8 mouse cellular contexts compared by ENCODE assay signal in genomic region chr8:4237814-4238433, GRCm38 (mm10). TPM values are rescaled to one million over a fixed set of nuclear protein-coding genes. Genes with fewer than 3 reads are reported as not detected.
DNase-seq lines count a peak whose midpoint lies in the region; ATAC-seq lines count a peak whose summit lies in the region.

No protein-coding gene starts in this region.

- H3K9ac ChIP-seq in heart, embryonic 12.5 days = peak overlapping the region; percentile 79
- peak overlapping the region; percentile 90 for H3K9ac ChIP-seq in liver, embryonic 11.5 days (ENCODE audit: low read depth, low read length)
- H3K9ac ChIP-seq in neural tube, embryonic 14.5 days (replicated peaks; ENCODE audit: low read depth, low read length) = peak overlapping the region; percentile 54

- H3K27me3 ChIP-seq in heart, embryonic 12.5 days (replicated peaks) = peaks cover 15% of the 10 kb centered on the region
- H3K27me3 ChIP-seq in liver, embryonic 11.5 days (replicated peaks; ENCODE audit: control insufficient read depth, insufficient read depth, low read length) = no peaks in the 10 kb centered on the region
- no peaks in the 10 kb centered on the region for H3K27me3 ChIP-seq in neural tube, embryonic 14.5 days (ENCODE audit: control insufficient read depth, insufficient read depth, low read length)

- no peak for DNase-seq in heart, postnatal 36 days
- DNase-seq in heart, postnatal 14 days = peak; percentile 29 to 40
- peak; percentile 74 for DNase-seq in liver, embryonic 11.5 days (ENCODE audit: low spot score)
- DNase-seq in spleen, adult 18-20 months = no peak
- no peak for DNase-seq in retina, postnatal 1 day

- H3K4me3 ChIP-seq in heart, embryonic 12.5 days = peak overlapping the region; percentile 65
- peak overlapping the region; percentile 65 for H3K4me3 ChIP-seq in brown adipose tissue, adult 24 weeks (ENCODE audit: insufficient read depth, low read depth, low read length)
- peak overlapping the region; percentile 69 for H3K4me3 ChIP-seq in liver, embryonic 11.5 days (ENCODE audit: low read depth, low read length)
- peak overlapping the region; percentile 52 for H3K4me3 ChIP-seq in neural tube, embryonic 14.5 days (ENCODE audit: low read depth, low read length)

- H3K27ac ChIP-seq in heart, embryonic 12.5 days (ENCODE audit: poor library complexity, severe bottlenecking) = peak overlapping the region; percentile 89
- H3K27ac ChIP-seq in brown adipose tissue, adult 24 weeks (replicated peaks; ENCODE audit: low read depth, low read length) = peak overlapping the region; percentile 89
- peak overlapping the region; percentile 95 for H3K27ac ChIP-seq in liver, embryonic 11.5 days (ENCODE audit: low read depth, low read length)
- peak overlapping the region; percentile 91 for H3K27ac ChIP-seq in neural tube, embryonic 14.5 days (ENCODE audit: low read depth, low read length)

- H3K4me1 ChIP-seq in heart, embryonic 12.5 days (replicated peaks) = peaks cover 23% of the 10 kb centered on the region
- peaks cover 5% of the 10 kb centered on the region for H3K4me1 ChIP-seq in brown adipose tissue, adult 24 weeks (ENCODE audit: control insufficient read depth, insufficient read depth, insufficient read length, low read length)
- peaks cover 15% of the 10 kb centered on the region for H3K4me1 ChIP-seq in liver, embryonic 11.5 days (replicated peaks; ENCODE audit: control insufficient read depth, insufficient read depth, low read length)
- H3K4me1 ChIP-seq in neural tube, embryonic 14.5 days (ENCODE audit: control insufficient read depth, insufficient read depth, low read length) = peaks cover 24% of the 10 kb centered on the region

- H3K4me2 ChIP-seq in heart, embryonic 12.5 days = peak overlapping the region; percentile 76
- peak overlapping the region; percentile 80 for H3K4me2 ChIP-seq in liver, embryonic 11.5 days
- H3K4me2 ChIP-seq in neural tube, embryonic 14.5 days (ENCODE audit: low read depth, low read length) = peak overlapping the region; percentile 65

- H3K9me3 ChIP-seq in heart, embryonic 12.5 days (replicated peaks) = no peaks in the 10 kb centered on the region
- H3K9me3 ChIP-seq in liver, embryonic 11.5 days (ENCODE audit: control insufficient read depth, low read length) = no peaks in the 10 kb centered on the region
- no peaks in the 10 kb centered on the region for H3K9me3 ChIP-seq in neural tube, embryonic 14.5 days (ENCODE audit: control insufficient read depth, low read length)

- 15% methylated on average over 15 of the region's 15 CpGs for WGBS in heart, embryonic 12.5 days
- 19% methylated on average over 15 of the region's 15 CpGs for WGBS in liver, embryonic 11.5 days
- 20% methylated on average over 15 of the region's 15 CpGs for WGBS in neural tube, embryonic 14.5 days

- peaks cover 21% of the 10 kb centered on the region for H3K36me3 ChIP-seq in heart, embryonic 12.5 days
- peaks cover 2% of the 10 kb centered on the region; the same call in 1 of the 2 replicates for H3K36me3 ChIP-seq in liver, embryonic 11.5 days (ENCODE audit: control insufficient read depth, insufficient read depth, low read length)
- H3K36me3 ChIP-seq in neural tube, embryonic 14.5 days (ENCODE audit: control insufficient read depth, insufficient read depth, low read length) = peaks cover 3% of the 10 kb centered on the region; the same call in 1 of the 2 replicates

- no peak; the same call in 1 of the 2 replicates for ATAC-seq in heart, embryonic 12.5 days (ENCODE audit: insufficient number of reproducible peaks, low FRiP score)
- ATAC-seq in liver, embryonic 11.5 days (replicated peaks; ENCODE audit: low FRiP score) = no peak
- no peak; the same call in 1 of the 2 replicates for ATAC-seq in neural tube, embryonic 14.5 days (ENCODE audit: low read depth)

- intact Hi-C loops in heart, postnatal 36 days (cut with DNase I) = loop anchor here (2.0 kb wide), 1 partner anchor 15 kb away; the partner anchor contains the start of gene Snapc2
- intact Hi-C loops in heart, postnatal 14 days (cut with DNase I) = loop anchor here (5.0 to 10.0 kb wide), 2 partner anchors 46 to 437 kb away; no protein-coding TSS in a partner anchor

RNA-seq across cellular contexts. Expression of gene Map2k7, which starts 0.6 kb away (rescaled TPM):
- 28.7 and 32.2 TPM in 2 replicates for polyA plus RNA-seq in heart, embryonic 12.5 days (2016; fragmentation: Nextera tagmentation; extraction: Ambion mirVana)
- 10 to 100 TPM; 79.7 to 80.8 TPM for total RNA-seq in heart, postnatal 36 days (2021)
- polyA plus RNA-seq in brown adipose tissue, adult 24 weeks (2012; ENCODE audit: insufficient read depth, insufficient read length, missing spikeins) = 29.3 and 35.9 TPM in 2 replicates
- 10 to 100 TPM; 59.2 to 69.6 TPM for total RNA-seq in heart, postnatal 14 days (2021)
- polyA plus RNA-seq in liver, embryonic 11.5 days (2014; fragmentation: Nextera tagmentation; extraction: Ambion mirVana) = 11.8 and 13.9 TPM in 2 replicates
- polyA plus RNA-seq in neural tube, embryonic 14.5 days (2014; fragmentation: Nextera tagmentation; extraction: Ambion mirVana) = 17.4 and 22.1 TPM in 2 replicates

RNA-seq across cellular contexts. Expression of gene Gm49320, which starts 0.7 kb away (rescaled TPM):
- polyA plus RNA-seq in heart, embryonic 12.5 days (2016; fragmentation: Nextera tagmentation; extraction: Ambion mirVana) = 0.58 TPM in 1 of 2 replicates, not detected in the other
- total RNA-seq in heart, postnatal 36 days (2021) = under 1 TPM in 1 of 2 experiments, not detected in 1; 0.44 TPM
- not detected in 2 replicates for polyA plus RNA-seq in brown adipose tissue, adult 24 weeks (2012; ENCODE audit: insufficient read depth, insufficient read length, missing spikeins)
- under 1 TPM in 1 of 2 experiments, not detected in 1; 0.38 TPM for total RNA-seq in heart, postnatal 14 days (2021)
- polyA plus RNA-seq in liver, embryonic 11.5 days (2014; fragmentation: Nextera tagmentation; extraction: Ambion mirVana) = 0.21 and 0.74 TPM in 2 replicates
- 0.89 and 1.3 TPM in 2 replicates for polyA plus RNA-seq in neural tube, embryonic 14.5 days (2014; fragmentation: Nextera tagmentation; extraction: Ambion mirVana)

RNA-seq across cellular contexts. Expression of gene Tgfbr3l, which starts 10.1 kb away (rescaled TPM):
- polyA plus RNA-seq in heart, embryonic 12.5 days (2016; fragmentation: Nextera tagmentation; extraction: Ambion mirVana) = 3.1 and 4.6 TPM in 2 replicates
- total RNA-seq in heart, postnatal 36 days (2021) = 1 to 10 TPM; 2.5 to 3.9 TPM
- 1.5 TPM in 1 of 2 replicates, not detected in the other for polyA plus RNA-seq in brown adipose tissue, adult 24 weeks (2012; ENCODE audit: insufficient read depth, insufficient read length, missing spikeins)
- total RNA-seq in heart, postnatal 14 days (2021) = 1 to 10 TPM; 3.0 to 4.3 TPM
- 1.5 and 1.7 TPM in 2 replicates for polyA plus RNA-seq in liver, embryonic 11.5 days (2014; fragmentation: Nextera tagmentation; extraction: Ambion mirVana)
- 4.2 and 6.5 TPM in 2 replicates for polyA plus RNA-seq in neural tube, embryonic 14.5 days (2014; fragmentation: Nextera tagmentation; extraction: Ambion mirVana)

RNA-seq across cellular contexts. Expression of gene Lrrc8e, which starts 11.3 kb away (rescaled TPM):
- 0.28 TPM in 1 of 2 replicates, not detected in the other for polyA plus RNA-seq in heart, embryonic 12.5 days (2016; fragmentation: Nextera tagmentation; extraction: Ambion mirVana)
- under 1 TPM; 0.24 to 0.67 TPM for total RNA-seq in heart, postnatal 36 days (2021)
- polyA plus RNA-seq in brown adipose tissue, adult 24 weeks (2012; ENCODE audit: insufficient read depth, insufficient read length, missing spikeins) = not detected in 2 replicates
- under 1 TPM; 0.14 to 0.20 TPM for total RNA-seq in heart, postnatal 14 days (2021)
- polyA plus RNA-seq in liver, embryonic 11.5 days (2014; fragmentation: Nextera tagmentation; extraction: Ambion mirVana) = 0.21 TPM in 2 replicates
- 0.07 TPM in 1 of 2 replicates, not detected in the other for polyA plus RNA-seq in neural tube, embryonic 14.5 days (2014; fragmentation: Nextera tagmentation; extraction: Ambion mirVana)

RNA-seq across cellular contexts. Expression of gene Snapc2, which starts 15.0 kb away (rescaled TPM):
- polyA plus RNA-seq in heart, embryonic 12.5 days (2016; fragmentation: Nextera tagmentation; extraction: Ambion mirVana) = 41.0 and 41.5 TPM in 2 replicates
- total RNA-seq in heart, postnatal 36 days (2021) = 10 to 100 TPM; 15.6 to 16.4 TPM
- polyA plus RNA-seq in brown adipose tissue, adult 24 weeks (2012; ENCODE audit: insufficient read depth, insufficient read length, missing spikeins) = 11.6 and 13.5 TPM in 2 replicates
- total RNA-seq in heart, postnatal 14 days (2021) = 10 to 100 TPM; 14.4 to 14.5 TPM
- 39.3 and 41.8 TPM in 2 replicates for polyA plus RNA-seq in liver, embryonic 11.5 days (2014; fragmentation: Nextera tagmentation; extraction: Ambion mirVana)
- 57.9 and 69.0 TPM in 2 replicates for polyA plus RNA-seq in neural tube, embryonic 14.5 days (2014; fragmentation: Nextera tagmentation; extraction: Ambion mirVana)

Comparison
In these comparisons a context has a peak if more than half of its experiments do, and no peak if none do; other contexts are left out.
1. DNase-seq: peak in heart, postnatal 14 days (2 of 2) and liver, embryonic 11.5 days (single experiment); none in heart, postnatal 36 days (0 of 2), spleen, adult 18-20 months (0 of 2) and retina, postnatal 1 day (single experiment).
2. Peak in every context shown above with its lines, with median percentiles within 50 percentile points of each other: H3K27ac ChIP-seq, H3K4me2 ChIP-seq, H3K4me3 ChIP-seq and H3K9ac ChIP-seq.